Mouse (Mus musculus): ENCODE measurements around the gene Aldh5a1.

- no peak for TF ChIP-seq POLR2A (IDR thresholded peaks at IDR 0.05; ENCODE audit: low read depth, low read length)
- no peak for TF ChIP-seq CTCF (conservative IDR thresholded peaks at IDR 0.05; ENCODE audit: insufficient read depth, insufficient read length, low read depth, low read length)
Observed at GRCm38 (mm10) chr13:24923991-24924390, 13.5 kb downstream of the Aldh5a1 start.
